Mouse (Mus musculus) lung, postnatal 36 days (tissue): ENCODE results near the gene Mrpl54.

ENCODE experiments used
- DNase-seq: peaks from one replicate; pipeline ENCODE4 v3.0.0; 2022; ENCODE audit warnings: mixed read lengths

The Mrpl54 gene

DNA sequence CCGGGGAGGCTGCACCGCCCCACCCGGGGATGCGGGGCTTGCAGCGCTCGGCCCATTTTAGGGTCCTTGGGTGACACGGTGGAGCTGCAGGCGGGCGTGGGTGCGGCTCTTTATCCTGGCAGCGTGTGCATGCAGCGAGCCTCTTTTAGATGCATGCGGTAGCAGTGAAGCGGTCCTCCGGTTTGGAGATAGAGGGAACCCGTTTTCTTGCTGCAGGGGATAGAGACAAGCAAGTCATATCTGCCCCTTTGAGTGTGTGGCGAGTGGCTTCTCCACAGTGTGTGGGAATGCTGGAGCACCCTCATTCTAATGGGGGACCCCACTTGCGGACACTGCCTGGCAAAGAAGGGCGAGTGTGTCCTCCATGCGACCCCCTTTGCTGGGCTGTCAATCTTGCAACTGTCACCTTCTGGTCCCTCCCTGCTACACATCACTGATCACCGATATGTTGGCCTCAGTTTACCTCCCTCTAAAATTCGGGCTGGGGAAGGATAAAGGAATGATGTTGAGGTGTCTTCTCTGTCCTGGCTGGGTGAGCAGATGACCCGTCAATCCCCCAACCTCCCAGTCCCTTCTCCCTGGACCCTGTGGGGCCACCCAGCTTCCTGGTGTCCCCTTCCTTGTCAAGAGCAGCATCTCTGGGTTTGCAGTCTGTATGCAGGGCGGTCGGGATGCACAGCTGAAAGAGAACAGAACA is 26.7 kb upstream of the Mrpl54 start:
- DNase-seq: no peak

DNA sequence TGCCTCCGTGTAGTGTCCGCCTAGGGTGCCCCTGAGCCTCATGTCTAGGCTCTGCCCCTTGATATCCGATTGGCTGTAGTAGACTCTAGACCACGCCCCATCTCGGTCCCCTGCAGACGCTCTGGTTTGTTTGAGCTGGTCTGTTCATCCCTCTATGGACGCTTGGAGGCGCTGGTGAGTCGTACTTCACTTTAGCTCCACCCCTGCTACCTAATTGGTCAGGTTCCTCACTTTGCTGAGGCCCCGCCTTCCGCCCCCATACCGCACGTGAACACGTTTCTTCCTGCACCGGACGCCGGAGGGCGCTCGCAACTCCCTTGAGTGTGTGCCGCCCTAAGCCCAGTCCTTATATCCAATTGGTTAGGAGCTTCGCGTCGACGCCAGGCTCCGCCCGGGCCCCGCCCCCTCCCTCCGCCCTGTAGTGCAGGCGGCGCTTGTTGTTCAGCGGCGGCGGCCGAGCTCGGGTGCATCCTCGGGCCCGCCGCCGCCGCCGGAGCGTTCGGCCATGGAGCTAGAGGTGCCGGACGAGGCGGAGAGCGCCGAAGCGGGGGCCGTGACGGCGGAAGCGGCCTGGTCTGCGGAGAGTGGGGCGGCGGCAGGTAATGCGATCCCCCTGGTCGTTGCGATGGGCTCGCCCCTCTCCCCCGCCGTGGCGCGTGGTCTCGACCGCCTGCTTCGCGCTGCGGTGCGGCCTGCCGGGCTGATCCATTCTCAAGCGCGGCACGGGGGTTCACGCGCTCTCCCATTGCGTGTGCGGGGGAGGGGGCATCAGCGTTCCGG is 26.0 kb upstream of the Mrpl54 start, which contains the start of gene Pip5k1c:
Gene Pip5k1c, plus strand, starts transcription at position 410 of the 780 bp plus-strand sequence.
- DNase-seq: peak; percentile 100

DNA sequence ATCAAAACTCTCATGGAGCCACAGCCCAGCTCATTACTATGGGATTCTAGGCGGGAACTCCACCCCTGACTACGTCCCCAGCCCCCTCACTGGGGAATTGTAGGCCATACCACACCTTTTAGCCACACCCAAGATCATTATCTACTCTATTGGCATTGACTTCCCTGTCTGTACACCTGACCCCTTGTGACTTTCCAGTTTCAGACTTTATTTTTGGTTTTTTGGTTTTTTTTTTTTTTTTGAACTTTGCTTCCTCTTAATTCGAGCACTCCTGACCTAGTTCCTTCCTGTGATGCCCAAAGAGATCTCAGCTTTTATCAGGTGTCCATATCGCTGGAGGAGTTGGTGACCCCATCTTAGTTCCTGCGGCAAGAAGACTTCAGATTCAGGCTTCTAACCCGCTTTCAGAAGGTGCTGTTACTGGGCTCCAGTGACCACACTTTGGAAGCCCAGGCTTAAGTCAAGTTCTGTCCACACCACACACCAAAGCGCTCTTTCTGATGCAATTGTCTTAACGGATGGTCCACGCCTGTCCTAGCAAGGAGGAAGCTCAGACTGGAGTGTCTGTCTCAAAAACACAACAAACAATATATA is 24.9 kb upstream of the Mrpl54 start, which contains the start of gene Tjp3:
Gene Tjp3, minus strand, starts transcription at position 71 of the 594 bp plus-strand sequence.
- DNase-seq: no peak

DNA sequence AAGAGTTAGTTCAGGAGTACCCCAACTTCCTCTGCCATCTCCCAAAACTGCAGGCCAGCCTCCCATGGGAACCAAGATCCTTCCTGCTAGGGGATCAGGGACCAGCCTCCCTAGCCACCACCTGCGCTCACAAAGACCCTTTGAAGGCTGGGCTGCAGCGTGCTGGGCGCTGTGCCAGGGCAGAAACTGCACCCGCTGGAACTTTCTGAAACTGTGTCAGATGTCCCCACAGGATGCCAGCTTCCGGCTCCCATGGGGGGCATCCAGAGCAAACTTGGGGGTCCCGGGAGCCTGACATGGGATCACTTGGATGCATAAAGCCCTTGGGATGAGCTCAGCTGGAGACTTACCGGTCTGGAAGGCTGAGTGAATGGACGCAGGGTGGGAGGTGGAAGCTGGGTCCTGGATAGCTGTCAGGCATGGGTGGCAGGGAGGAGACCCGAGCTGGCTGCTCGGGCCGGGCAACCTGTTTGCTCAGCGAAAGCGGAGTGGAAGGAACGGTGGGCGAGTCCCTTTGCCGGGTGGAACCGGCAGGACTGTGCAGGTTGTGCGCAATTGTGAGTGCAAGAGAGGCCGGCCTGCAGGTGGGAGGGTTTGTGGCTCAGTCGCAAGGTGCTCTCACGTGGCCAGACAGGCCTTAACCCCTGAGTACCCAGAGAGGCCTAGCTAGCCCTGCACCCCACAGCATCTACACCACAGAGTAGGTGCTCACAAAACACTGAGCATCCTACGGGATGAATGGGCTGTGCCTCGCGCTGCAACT is 24.1 kb upstream of the Mrpl54 start:
- peak; percentile 70 for DNase-seq

DNA sequence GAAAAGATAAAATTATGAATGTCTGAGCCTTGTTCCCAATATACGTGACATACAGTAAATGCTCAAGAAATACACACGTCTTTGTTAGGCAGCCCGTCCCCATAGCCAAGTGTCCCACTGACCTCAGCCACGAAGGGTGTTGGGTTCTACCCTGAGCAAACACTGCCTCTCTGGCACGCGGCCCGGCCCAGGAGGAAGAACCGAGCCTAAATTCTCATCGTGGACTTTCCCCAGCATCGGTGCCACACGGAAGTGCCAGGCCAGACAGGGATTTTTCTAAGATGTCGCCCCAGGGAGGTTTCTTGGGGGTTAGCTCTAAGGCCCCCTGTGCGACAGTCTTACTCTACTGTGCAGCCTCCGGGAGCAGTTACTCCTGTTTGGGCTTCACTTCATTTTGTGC is 23.1 kb upstream of the Mrpl54 start:
- peak; percentile 61 for DNase-seq

DNA sequence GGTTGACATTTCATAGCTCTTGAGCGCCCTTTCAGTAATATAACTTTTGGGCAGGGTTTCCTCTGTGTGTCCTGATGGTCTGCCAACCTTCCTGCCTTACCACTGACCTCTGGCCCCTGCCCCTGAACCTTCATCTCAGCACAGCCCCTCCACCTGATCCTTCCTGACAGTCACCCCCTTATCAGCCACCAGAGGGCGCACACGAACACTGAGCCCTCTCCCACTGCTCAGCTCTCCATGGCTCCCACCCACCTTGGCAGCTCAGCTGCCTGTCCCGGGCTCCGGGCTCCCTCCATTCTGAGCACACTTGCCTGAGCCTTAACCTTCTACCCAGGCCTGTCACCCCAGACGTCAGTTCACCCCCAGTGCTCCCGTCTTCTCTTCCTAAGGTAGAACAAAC is 22.5 kb upstream of the Mrpl54 start:
- DNase-seq: peak; percentile 78

DNA sequence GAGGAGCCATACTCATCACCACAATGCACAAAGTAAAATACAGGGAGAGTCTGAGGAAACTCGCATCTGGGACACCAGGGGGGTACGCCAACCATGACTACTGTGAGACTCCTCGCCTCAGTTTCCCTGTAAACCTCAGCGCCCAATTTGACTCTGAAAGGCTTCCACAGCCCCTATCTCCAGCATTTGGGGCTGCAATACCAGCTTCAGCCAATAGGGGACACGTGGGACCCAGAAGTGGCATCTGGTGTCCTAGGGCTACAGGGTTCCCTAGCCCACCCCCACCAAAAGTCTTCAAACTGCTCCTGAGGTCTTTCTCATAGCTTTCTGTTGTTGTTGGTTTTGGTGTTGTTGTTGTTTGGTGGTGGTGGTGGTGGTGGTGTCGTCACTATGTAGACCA is 21.9 kb upstream of the Mrpl54 start:
- DNase-seq: peak; percentile 65

DNA sequence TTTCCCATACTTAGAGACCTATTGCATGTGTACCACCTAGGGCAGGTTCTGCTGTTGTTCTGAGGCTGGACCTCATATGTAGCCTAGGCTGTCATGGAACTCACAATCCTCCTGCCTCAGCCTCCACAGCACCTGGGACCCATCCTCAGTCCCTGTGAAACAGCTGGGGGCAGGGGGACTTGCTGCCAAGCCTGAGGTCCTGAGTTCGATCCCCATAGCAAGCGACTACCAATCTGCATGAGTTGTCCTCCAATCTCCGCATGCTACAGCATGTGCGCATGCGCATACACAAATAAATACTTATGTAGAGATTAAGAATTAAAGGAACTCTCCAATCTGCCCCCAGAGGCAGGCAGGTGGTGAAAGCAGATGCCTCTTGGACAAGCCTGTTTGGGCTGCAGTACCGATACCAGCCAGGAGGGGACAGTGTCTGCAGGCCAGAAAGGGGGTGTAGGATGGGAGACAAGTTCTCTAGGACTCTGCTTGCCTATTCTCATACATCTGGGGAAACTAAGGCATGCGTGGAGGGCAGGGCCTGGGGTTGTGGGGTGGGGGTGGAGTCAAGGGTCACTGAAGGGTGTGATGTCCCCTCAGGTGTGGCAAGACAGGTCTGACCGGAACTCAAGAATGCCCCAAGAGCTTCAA is 20.9 kb upstream of the Mrpl54 start:
- DNase-seq: peak; percentile 69

DNA sequence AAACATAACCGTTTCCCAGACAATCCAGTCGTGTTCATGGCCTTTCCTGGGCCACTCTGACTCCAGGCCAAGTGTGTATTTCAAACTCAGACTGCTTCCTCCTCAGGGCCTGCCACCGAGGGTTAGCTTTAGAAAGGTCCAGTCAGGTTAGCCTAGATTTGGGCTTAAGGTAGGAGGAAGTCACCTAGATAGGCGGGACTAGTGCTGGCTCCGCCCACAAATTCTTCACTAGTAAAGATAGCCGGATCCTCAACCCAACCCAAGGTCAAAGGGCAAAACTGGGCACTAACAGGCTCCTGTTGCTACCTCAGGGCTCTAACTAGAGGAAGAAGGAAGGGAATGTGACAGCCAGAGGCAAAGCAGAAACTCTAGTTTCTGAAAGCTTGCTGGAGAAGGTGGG is 19.9 kb upstream of the Mrpl54 start:
- peak; percentile 67 for DNase-seq

DNA sequence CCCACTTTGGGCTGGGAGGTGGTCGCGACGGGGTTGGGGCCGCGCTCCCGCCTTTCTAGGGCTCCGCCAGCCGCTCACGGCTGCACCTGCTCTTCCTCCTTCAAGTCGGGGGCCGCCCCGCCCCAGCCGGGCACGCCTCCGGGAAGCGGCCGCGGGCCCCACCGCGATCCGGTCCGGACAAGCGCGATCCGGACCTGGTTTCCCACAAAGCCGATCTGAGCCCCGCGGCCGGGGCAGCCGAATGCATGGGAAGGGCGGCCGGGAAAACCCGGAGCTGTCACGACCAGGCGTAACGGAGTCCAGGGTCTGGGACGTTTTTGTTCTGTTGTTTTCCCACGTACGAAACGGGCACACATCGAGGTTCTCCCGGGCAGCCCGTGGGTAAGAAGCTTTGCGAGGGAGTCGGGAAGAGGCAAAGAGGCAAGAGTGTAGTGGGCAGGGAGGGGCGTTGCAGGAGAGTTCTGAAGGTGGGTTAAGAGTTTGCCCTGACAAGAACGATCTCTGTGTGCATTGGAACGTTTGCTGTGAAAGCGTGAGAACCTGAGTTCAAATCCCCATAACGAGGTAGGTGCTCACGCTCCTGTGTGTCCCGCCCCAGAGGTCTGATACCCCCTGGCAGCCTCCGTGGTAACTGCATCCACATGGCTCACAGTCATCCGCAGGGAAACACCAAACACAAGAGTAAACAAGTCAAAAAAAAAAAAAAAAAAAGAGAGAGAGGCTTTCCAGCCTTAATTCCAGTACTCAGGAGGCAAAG is 19.1 kb upstream of the Mrpl54 start:
- peak; percentile 95 for DNase-seq

DNA sequence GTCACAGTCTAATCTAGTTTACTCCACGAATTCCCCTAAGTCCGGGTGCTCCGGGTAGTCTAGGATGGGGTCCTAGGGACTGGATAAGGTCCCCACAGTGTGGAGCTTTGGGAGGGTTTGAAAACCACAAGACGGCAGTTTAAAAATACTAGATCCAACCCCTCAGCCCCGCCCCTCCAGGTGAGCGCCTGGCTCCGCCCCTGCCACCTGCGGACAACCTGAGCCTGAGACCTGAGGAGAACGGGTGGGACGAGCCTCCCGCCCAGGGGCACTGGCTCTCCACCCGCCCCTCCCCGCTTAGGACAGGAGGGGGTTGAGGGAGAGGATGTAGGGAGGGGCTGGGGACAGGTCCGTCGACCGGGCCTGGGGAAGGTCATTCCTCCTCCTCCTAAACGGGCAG is 18.0 kb upstream of the Mrpl54 start:
- peak; percentile 81 for DNase-seq

DNA sequence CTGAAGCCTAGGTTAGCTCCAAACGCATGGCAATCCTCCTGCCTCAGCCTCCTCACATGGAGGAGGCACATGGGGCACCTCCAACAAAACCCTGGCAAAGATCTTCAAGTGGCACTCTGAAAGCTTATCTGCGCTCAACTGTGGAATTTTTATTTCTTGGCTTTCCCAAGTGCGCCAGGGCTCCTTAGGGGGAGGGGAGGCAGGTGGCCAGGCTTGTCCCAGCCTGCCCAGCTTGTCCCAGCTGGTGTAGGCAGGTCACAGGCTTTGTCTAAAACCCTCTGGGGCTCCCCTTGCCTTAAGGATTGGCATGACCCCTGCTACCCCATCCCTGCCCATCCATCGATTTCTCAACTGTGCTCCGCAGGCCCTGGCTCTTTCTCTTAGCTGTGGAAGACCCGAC is 17.5 kb upstream of the Mrpl54 start:
- DNase-seq: peak; percentile 43

DNA sequence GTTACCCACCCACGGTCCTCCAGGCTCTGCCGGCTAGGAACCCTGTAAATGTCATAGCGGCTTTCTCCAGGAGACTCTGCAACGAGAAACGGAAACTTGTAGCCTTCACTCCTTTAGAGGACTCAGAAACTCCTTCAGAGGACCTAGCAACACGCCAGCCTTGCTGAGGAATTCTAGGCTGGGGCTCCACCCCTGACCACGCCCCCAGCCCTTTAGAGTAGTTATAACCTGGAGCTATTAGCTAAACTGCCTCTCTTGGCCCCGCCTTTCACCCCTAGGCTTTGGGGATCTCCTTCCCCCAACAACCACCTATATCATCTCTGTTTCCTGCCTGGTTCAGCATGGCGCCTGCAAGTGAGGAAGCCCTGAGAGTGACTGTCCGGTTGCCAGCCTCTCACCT is 12.8 kb upstream of the Mrpl54 start:
- DNase-seq: peak; percentile 74

DNA sequence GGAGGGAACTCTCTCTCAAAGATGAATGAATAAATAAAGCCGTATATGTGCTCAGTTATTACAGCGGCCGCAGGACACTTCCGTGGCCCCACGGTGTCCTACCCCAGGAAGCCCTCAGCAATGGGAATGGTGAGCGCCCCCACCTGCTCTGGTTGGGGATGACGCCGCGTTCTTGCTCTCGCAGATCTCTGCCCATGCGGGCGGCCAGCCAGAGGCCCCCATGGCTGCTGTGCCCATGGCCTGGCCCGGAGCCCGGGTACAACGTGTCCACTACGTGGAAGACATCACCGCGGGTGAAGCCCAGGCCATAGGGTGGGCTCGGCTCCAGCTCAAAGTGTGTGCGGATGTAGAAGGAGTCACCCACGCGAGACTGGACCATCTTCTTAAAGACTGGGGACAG is 10.9 kb upstream of the Mrpl54 start:
- DNase-seq: no peak

DNA sequence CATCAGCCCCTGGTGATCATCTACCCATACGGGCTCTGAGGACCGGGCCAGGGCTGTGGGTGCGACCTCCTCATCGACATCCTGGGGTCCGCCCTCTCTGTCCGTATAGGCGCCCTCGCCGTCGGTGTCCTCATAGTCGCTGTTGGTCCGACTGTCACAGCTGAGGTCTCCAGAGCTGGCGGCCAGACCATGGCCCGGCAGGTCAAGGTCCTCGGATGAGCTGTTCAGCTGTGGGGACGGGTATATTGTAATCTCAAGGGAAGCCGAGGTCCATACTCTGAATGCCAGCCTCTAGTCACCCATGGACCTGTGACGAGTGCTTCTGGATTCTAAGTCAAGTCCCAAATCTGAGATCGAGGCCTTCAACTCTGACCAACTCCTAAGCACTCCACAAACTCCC is 7.1 kb upstream of the Mrpl54 start:
- DNase-seq: no peak

DNA sequence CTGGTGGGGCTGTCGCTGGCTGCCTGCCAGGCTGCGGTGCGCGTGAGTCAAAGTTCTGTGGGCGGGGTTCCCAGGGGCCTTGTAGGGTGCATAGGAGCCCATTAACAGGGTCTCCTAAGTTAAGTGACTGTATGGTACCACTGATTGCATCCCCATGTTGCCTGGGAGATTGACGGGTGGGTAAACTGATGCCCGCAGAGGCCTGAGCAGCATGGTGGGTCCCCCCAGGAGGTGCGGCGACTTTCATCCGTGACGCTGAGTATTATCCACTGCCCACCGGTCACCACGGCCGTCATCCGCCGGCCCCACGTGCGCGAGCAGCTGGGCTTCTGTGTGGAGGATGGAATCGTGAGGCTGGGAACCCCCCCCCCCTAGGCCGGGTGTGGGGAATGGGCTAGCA is 5.6 kb upstream of the Mrpl54 start:
- no peak for DNase-seq

DNA sequence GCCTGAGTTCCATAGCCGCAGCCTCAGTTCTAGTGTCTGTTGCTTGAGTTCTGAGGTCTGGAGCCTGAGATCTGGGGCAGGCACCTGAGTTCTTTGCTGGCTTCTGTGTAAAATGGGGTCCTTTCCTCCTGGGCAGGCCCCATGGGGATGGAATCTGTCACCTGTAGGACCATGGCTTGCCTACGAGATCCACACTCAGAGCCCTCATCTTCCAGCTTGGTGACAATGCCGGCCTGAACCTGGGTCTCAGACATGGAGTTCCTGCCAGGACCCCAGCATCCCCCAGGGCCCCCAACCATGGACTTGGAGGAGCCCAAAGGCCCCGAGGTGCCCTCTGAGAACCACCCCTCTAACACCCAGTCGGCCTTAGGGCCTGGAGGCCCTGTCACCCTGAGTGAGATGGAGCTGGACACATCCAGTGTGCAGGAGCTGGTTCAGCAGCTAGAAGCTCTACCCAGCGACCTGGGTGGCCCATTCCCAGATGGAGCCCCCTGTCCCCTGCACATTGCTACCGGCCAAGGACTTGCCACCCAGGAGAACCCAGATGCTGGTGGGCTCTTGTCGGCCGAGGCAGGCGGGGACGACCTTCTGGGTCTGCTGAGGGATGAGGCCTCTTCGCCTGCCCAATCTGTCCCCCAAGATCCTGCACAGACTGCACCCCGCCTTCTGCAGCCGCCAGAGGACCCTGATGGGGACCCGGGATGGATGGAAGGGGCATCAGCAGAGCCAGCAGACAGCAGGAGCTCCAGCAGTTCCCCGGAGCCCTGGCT is 2.1 kb upstream of the Mrpl54 start:
- DNase-seq: no peak

DNA sequence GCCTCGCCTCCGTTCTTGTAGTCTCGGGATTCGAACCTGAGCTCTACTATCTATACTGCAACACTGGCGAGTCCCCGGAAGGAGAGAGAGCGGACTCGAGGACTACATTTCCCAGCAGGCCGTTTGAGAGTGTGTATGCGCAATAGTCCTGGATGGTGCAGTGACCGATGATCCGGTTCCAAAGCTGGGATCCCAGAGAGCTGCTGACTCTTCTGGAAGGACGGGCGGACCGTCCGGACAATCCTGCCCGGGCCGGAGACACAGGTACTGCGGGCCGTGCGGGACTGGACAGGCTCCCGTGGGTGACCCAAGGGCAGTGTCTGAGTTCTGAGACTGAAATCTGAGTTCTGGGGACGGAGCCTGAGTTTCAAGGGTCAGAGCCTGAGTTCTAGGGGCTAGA is 1.3 kb upstream of the Mrpl54 start:
- DNase-seq: peak; percentile 96

DNA sequence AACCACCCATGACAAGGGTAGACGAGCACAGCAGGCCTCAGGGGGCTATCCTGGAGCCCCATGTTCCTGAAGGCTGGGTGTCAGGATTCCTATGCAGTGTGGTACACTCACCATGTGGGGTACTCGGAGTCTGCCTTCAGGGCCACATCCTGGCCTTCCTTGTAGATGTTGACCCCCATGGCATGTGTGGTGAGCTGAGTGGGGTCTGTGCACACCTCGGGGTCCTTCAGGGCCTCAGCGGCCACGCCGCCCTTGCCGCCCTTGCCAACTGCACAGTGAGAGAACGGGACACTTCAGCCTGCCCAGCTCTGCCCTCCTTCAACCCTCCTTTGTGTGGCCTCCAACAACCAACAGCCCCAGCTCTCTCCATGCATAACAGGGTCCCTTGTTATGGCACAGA is 1.2 kb downstream of the Mrpl54 start:
- no peak for DNase-seq

DNA sequence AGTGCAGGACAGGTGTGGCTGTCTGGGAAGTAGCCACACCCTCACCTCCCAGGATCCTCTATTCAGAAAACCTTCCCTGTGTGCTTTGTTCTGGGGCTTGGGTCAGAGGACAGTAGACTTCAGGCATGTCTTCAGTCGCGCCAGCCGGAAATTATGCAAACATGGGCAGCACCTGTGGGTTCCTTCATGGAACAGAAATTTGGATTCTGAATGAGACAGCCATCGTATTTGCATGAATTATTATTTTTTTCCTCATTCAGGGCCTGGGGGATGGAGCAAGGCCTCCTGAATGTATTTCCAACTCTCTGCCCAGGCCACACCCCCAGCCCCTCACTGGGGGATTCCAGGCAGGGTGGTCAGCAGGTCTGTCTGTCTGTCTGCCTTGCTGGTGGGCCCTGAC is 5.7 kb downstream of the Mrpl54 start:
- DNase-seq: no peak
